Mouse (Mus musculus) neural tube, embryonic 15.5 days (tissue): ENCODE data around the gene Xkr8. TPM values are rescaled to one million over a fixed set of nuclear protein-coding genes. Genes with fewer than 3 reads are reported as not detected.

Source experiments
- polyA plus RNA-seq: library from polyadenylated mRNA; unstranded; fragments of >200 nt; fragmentation: Nextera tagmentation; extraction: Ambion mirVana; gene quantifications from 2 replicates; pipeline ENCODE4 v1.2.1, GENCODE M21; 2015

The Xkr8 gene
- polyA plus RNA-seq, 1 experiment from 2014 or later = 6.4 TPM

Other genes starting within 250 kb of the Xkr8 start
- gene Sesn2, start 222.0 kb downstream of the Xkr8 start, polyA plus RNA-seq = 11.9 and 14.2 TPM in 2 replicates
- gene Atpif1, start 198.9 kb downstream of the Xkr8 start, polyA plus RNA-seq = 1,367 and 1,513 TPM in 2 replicates
- gene Dnajc8, start 197.0 kb downstream of the Xkr8 start, polyA plus RNA-seq = 135 and 146 TPM in 2 replicates
- 0.65 and 1.2 TPM in 2 replicates for gene Ptafr, start 168.5 kb downstream of the Xkr8 start, polyA plus RNA-seq
- 11.1 and 16.2 TPM in 2 replicates for gene Eya3, start 93.6 kb downstream of the Xkr8 start, polyA plus RNA-seq
- 0.54 and 0.64 TPM in 2 replicates for gene Smpdl3b, start 24.7 kb upstream of the Xkr8 start, polyA plus RNA-seq
- gene Rpa2, start 35.8 kb upstream of the Xkr8 start, polyA plus RNA-seq = 35.8 and 58.8 TPM in 2 replicates
- 0.50 and 1.5 TPM in 2 replicates for gene Themis2, start 63.8 kb upstream of the Xkr8 start, polyA plus RNA-seq
- gene Ppp1r8, start 110.6 kb upstream of the Xkr8 start, polyA plus RNA-seq = 56.0 and 58.7 TPM in 2 replicates
- 124 and 134 TPM in 2 replicates for gene Stx12, start 152.0 kb upstream of the Xkr8 start, polyA plus RNA-seq
- 37.3 and 37.5 TPM in 2 replicates for gene Fam76a, start 190.0 kb upstream of the Xkr8 start, polyA plus RNA-seq
- 0.23 and 0.91 TPM in 2 replicates for gene Fgr, start 241.5 kb upstream of the Xkr8 start, polyA plus RNA-seq